Mouse (Mus musculus): ENCODE results near the gene Coq9.

GRCm38 (mm10) chr8:94880742-94881141, 42.6 kb downstream of the Coq9 start:
- TF ChIP-seq CTCF (IDR thresholded peaks at IDR 0.05; ENCODE audit: borderline replicate concordance, control insufficient read depth, extremely low read depth, insufficient read depth, low read length, poor library complexity) (no peak), POLR2A (IDR thresholded peaks at IDR 0.05; ENCODE audit: control insufficient read depth, extremely low read depth, insufficient read depth, low read length, poor library complexity) (no peak)

Measured in thymus, adult 2 months (tissue).